Mouse (Mus musculus) skeletal muscle tissue, postnatal 0 days (tissue): ENCODE measurements around the gene Tut7. TPM values are rescaled to one million over a fixed set of nuclear protein-coding genes. Genes with fewer than 3 reads are reported as not detected.

Experiments used
- polyA plus RNA-seq: library from polyadenylated mRNA; unstranded; fragments of >200 nt; fragmentation: Nextera tagmentation; extraction: Ambion mirVana; gene quantifications from 2 replicates; pipeline ENCODE4 v1.2.1, GENCODE M21; 2015

Gene Tut7
- polyA plus RNA-seq: 26.7 and 28.3 TPM in 2 replicates

DNA sequence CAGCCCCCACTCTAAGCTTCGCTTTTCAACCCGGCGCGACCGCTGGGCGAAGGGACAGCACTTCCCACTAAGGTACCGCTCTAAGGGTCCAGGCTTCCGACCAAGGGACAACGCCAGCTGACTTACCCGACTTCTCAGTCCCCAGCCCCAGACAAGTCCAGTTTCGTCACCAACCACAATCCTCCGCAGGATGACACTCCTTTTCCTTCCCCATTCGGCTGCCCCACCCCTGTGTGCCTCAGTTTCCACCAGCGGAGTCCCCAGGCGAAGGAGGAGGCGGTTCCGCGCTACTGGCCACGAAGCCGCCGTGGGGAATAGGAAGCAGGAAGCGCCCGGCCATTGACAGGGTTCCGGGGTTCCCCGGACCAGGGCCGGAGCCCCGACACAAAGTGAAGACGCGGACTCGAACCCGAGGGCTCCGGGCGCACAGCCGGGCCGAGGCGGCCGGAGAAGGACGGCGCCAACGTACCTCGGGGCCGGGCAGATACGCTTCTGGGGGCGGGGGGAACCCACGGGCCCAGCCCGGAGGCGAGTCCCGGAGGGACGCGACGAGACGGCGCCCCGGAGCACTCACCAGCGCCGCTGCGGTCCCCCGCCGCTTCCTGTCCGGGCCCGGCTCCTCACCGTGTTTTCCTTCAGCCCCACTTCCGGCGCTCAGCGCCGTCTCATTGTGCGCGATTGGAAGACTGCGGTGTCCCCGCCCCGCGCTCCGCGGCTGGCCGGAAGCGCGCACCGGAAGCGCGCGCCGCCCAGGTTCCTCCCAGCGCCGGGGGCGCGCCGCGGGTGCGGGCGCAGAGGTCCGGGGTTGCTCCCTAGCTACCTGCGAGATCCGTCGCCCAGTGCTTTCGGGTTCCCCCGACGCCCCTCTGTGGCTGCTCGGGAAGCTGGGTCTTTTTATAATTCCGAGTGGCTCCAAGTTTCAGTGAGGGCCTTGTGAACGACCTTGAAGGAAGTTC is at the start of gene Tut7:
Gene Tut7 (minus strand): TSS at position 641 of the 956 bp plus-strand sequence.

GRCm38 (mm10) chr13:59782145-59782544 is 40.8 kb downstream of the Tut7 start, which contains the start of gene Gm49354:
Gm49354 (minus strand) TSS chr13:59782245.

DNA sequence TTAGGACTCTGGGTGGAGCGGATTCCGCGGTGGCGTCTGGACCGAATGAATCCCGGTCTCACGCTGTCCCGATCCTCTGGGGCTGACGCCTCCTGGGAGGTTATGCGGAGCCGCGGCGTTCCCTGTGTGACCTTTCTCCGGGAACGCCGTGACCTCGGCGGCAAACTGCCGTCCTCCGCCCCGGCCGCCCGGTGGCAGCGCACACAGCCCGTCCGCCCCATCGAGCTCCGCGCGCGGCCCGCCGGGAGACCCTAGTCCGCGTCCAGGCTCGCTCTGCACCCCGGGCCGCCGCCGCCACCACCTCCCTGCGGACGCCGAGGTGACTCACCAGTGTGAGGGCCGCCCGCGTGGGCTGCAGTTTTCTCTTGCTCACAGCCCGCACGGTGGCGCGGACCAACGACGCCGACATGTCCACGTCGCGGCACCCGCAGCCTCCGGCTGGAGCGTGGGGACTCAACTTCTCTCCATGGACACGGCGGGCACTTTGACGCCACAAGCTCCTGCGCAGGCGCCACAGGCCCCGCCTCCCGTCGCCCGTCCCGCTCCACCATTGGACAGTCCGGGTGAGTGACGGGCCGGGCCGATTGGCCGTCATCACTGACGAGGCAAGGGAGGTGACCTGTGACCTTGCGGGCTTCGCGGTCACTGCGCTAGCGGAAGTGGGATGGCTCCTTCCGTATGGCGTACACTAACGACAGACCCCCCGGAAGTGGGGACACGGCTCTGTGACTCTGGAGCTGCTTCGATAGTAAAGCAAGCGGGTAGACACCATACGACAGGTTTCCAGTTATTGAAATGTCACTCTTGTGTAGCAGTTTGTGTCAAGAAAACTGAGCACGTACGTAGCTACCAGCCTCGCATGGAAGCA is 53.4 kb downstream of the Tut7 start, which contains the start of gene Isca1:
Gene Isca1 (minus strand): TSS at position 515 of the 868 bp plus-strand sequence.

GRCm38 (mm10) chr13:59746711-59747110 is 76.2 kb downstream of the Tut7 start, which contains the start of gene 1700014D04Rik:
1700014D04Rik (minus strand) TSS chr13:59746752.

DNA sequence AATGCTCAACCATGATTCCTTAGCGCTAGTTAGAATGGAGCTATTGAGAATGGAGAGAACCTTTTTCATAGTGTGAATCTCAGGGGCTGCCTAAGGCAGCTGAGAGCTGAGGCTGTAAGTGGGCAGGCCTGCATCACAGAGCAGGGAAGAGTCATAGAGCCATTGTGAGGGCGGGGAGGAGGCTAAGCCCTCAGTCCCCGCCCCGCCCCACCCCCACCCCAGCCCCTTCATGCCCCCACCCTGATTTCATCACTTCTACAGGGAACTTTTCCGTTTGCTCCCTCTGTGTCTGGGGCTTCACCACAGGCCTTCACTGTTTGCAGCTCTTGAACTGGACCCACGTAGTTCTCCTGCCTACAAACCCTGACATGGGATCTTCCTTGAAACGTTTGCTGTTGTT is 91.3 kb downstream of the Tut7 start, which contains the start of gene Spata31d1d:
Gene Spata31d1d (minus strand): TSS at position 101 of the 400 bp plus-strand sequence.

Other genes with a start within 250 kb of the Tut7 start
- gene Agtpbp1, start 237.9 kb downstream of the Tut7 start, polyA plus RNA-seq: 7.2 and 11.4 TPM in 2 replicates
- 33.9 and 36.4 TPM in 2 replicates for gene Naa35, start 237.9 kb downstream of the Tut7 start, polyA plus RNA-seq
- gene Golm1, start 147.3 kb downstream of the Tut7 start, polyA plus RNA-seq: 12.4 and 13.1 TPM in 2 replicates
- not detected in 2 replicates for gene 4921517D22Rik, start 129.0 kb downstream of the Tut7 start, polyA plus RNA-seq
- gene Spata31d1a, start 112.8 kb downstream of the Tut7 start, polyA plus RNA-seq: not detected in 2 replicates
- gene Spata31d1b, start 110.9 kb downstream of the Tut7 start, polyA plus RNA-seq: not detected in 2 replicates
- gene Spata31d1d, start 91.4 kb downstream of the Tut7 start, polyA plus RNA-seq: not detected in 2 replicates
- gene 1700014D04Rik, start 76.4 kb downstream of the Tut7 start, polyA plus RNA-seq: not detected in 2 replicates
- 188 and 190 TPM in 2 replicates for gene Isca1, start 53.3 kb downstream of the Tut7 start, polyA plus RNA-seq
- not detected in 2 replicates for gene Gm49354, start 40.9 kb downstream of the Tut7 start, polyA plus RNA-seq